Mouse (Mus musculus) testis, adult 2 months (tissue): Measurements from ENCODE around the gene Insl5. TPM values are rescaled to one million over a fixed set of nuclear protein-coding genes. Genes with fewer than 3 reads are reported as not detected.
A peak's percentile ranks its signal among the peaks of the same experiment; 100 is the strongest.

Experiments used
- H3K27ac ChIP-seq: fragments of 200-500 bp; 2 replicates; pipeline ENCODE4 v1.5.1; 2012; ENCODE audit warnings: low read depth, low read length; ENCODE audit not compliant: control insufficient read depth, insufficient read depth
- H3K27me3 ChIP-seq: fragments of 200-500 bp; 2 replicates; pipeline ENCODE4 v1.6.1; 2012; ENCODE audit warnings: mild to moderate bottlenecking, low read length, moderate library complexity; ENCODE audit not compliant: control insufficient read depth, insufficient read depth
- H3K36me3 ChIP-seq: fragments of 200-500 bp; 2 replicates; pipeline ENCODE4 v1.6.1; 2012; ENCODE audit warnings: mild to moderate bottlenecking, low read length; ENCODE audit not compliant: control insufficient read depth, insufficient read depth
- H3K4me1 ChIP-seq: fragments of 200-500 bp; 2 replicates; pipeline ENCODE4 v1.6.1; 2012; ENCODE audit warnings: low read length; ENCODE audit not compliant: control insufficient read depth, insufficient read depth
- H3K4me3 ChIP-seq: fragments of 200-500 bp; 2 replicates; pipeline ENCODE4 v1.5.1; 2012; ENCODE audit warnings: low read depth, mild to moderate bottlenecking, low read length, moderate library complexity, mixed read lengths; ENCODE audit not compliant: control insufficient read depth
- CTCF ChIP-seq: fragments of 200-500 bp; IDR thresholded peaks from 2 replicates; pipeline ENCODE4 v1.5.1; 2012; ENCODE audit warnings: low read depth, mild to moderate bottlenecking, inconsistent platforms, low read length, moderate library complexity; ENCODE audit not compliant: control insufficient read depth, insufficient read depth, insufficient replicate concordance
- POLR2A ChIP-seq: fragments of 200-500 bp; IDR thresholded peaks from 2 replicates; pipeline ENCODE4 v1.6.1; 2012; ENCODE audit warnings: low read depth, mild to moderate bottlenecking, inconsistent platforms, low read length, moderate library complexity; ENCODE audit not compliant: control insufficient read depth
- polyA plus RNA-seq: library from polyadenylated mRNA; depleted of rRNA; stranded (reverse); fragments of >200 nt; gene quantifications from 2 replicates; pipeline ENCODE4 v1.2.3, GENCODE M21; 2012

The Insl5 gene
- polyA plus RNA-seq, 1 experiment = 3.0 TPM

GRCm38 (mm10) chr4:103010734-103011133 lies 15.9 kb downstream of the Insl5 start:
- H3K36me3 ChIP-seq = no peaks in the 10 kb centered on the region
- no peaks in the 10 kb centered on the region for H3K4me1 ChIP-seq
- H3K27ac ChIP-seq = no peak overlapping the region
- H3K27me3 ChIP-seq = no peaks in the 10 kb centered on the region
- no peak overlapping the region for H3K4me3 ChIP-seq
- TF ChIP-seq CTCF (no peak), POLR2A (no peak)

- TF ChIP-seq CTCF (no peak), POLR2A (no peak)
- Histone ChIP-seq H3K27me3 (no peaks in the 10 kb centered on the region), H3K4me1 (no peaks in the 10 kb centered on the region), H3K36me3 (no peaks in the 10 kb centered on the region), H3K27ac (no peak overlapping the region), H3K4me3 (no peak overlapping the region)
These were observed 19.7 kb downstream of the Insl5 start for GRCm38 (mm10) chr4:103006943-103007418.

GRCm38 (mm10) chr4:103006266-103006665 lies 20.4 kb downstream of the Insl5 start:
- Histone ChIP-seq H3K27ac (no peak overlapping the region), H3K36me3 (no peaks in the 10 kb centered on the region), H3K27me3 (no peaks in the 10 kb centered on the region), H3K4me1 (no peaks in the 10 kb centered on the region), H3K4me3 (peak overlapping the region; percentile 10; the same call in 1 of the 2 replicates)
- TF ChIP-seq POLR2A (no peak), CTCF (no peak)

- H3K4me3 ChIP-seq = peak overlapping the region; percentile 54
- H3K36me3 ChIP-seq = no peaks in the 10 kb centered on the region
- no peaks in the 10 kb centered on the region for H3K27me3 ChIP-seq
- no peaks in the 10 kb centered on the region for H3K4me1 ChIP-seq
- H3K27ac ChIP-seq = no peak overlapping the region
- TF ChIP-seq CTCF = no peak
These were observed 21.3 kb downstream of the Insl5 start for GRCm38 (mm10) chr4:103005190-103005945.

GRCm38 (mm10) chr4:103004681-103005080 lies 22.0 kb downstream of the Insl5 start:
- Histone ChIP-seq H3K36me3 (no peaks in the 10 kb centered on the region), H3K27ac (no peak overlapping the region), H3K4me1 (no peaks in the 10 kb centered on the region), H3K27me3 (no peaks in the 10 kb centered on the region), H3K4me3 (no peak overlapping the region)
- TF ChIP-seq POLR2A (no peak), CTCF (no peak)

GRCm38 (mm10) chr4:102991685-102992084 lies 35.0 kb downstream of the Insl5 start:
- H3K36me3 ChIP-seq = no peaks in the 10 kb centered on the region
- no peaks in the 10 kb centered on the region for H3K27me3 ChIP-seq
- H3K4me1 ChIP-seq = no peaks in the 10 kb centered on the region
- no peak overlapping the region for H3K4me3 ChIP-seq
- TF ChIP-seq CTCF (no peak), POLR2A (no peak)
- H3K27ac ChIP-seq = no peak overlapping the region

GRCm38 (mm10) chr4:102990595-102991340 lies 35.9 kb downstream of the Insl5 start:
- no peak overlapping the region for H3K27ac ChIP-seq
- no peaks in the 10 kb centered on the region for H3K27me3 ChIP-seq
- no peak overlapping the region for H3K4me3 ChIP-seq
- no peaks in the 10 kb centered on the region for H3K36me3 ChIP-seq
- peaks cover 2% of the 10 kb centered on the region; the same call in 1 of the 2 replicates for H3K4me1 ChIP-seq
- no peak for TF ChIP-seq CTCF
- TF ChIP-seq POLR2A = no peak

GRCm38 (mm10) chr4:102990016-102990415 lies 36.6 kb downstream of the Insl5 start:
- no peak for TF ChIP-seq POLR2A
- no peak for TF ChIP-seq CTCF

More at GRCm38 (mm10) chr4:102990016-102990415, 36.6 kb downstream of the Insl5 start:
- Histone ChIP-seq H3K27ac (no peak overlapping the region), H3K4me3 (no peak overlapping the region), H3K27me3 (no peaks in the 10 kb centered on the region), H3K4me1 (peaks cover 2% of the 10 kb centered on the region), H3K36me3 (no peaks in the 10 kb centered on the region)
